Mouse (Mus musculus) hindbrain, embryonic 12.5 days (tissue): Measurements from ENCODE around the gene Gm21983. TPM values are rescaled to one million over a fixed set of nuclear protein-coding genes. Genes with fewer than 3 reads are reported as not detected.

Experiments used
- ATAC-seq: fragments of 200-750 bp; cut with Nextera tagmentation; 2 replicates; pipeline ENCODE4 v1.8.0; 2017; ENCODE audit warnings: moderate TSS enrichment; ENCODE audit not compliant: low FRiP score
- H3K27ac ChIP-seq: fragments of 300-500 bp; sonication (generic); 2 replicates; pipeline ENCODE4 v1.5.1; 2016; ENCODE audit warnings: mild to moderate bottlenecking
- H3K27me3 ChIP-seq: fragments of 300-500 bp; sonication (generic); 2 replicates; pipeline ENCODE4 v1.6.1; 2016; ENCODE audit warnings: mild to moderate bottlenecking
- H3K36me3 ChIP-seq: fragments of 300-500 bp; sonication (generic); 2 replicates; pipeline ENCODE4 v1.6.1; 2016; ENCODE audit warnings: mild to moderate bottlenecking
- H3K4me1 ChIP-seq: fragments of 300-500 bp; sonication (generic); 2 replicates; pipeline ENCODE4 v1.6.1; 2016
- H3K4me2 ChIP-seq: fragments of 300-500 bp; sonication (generic); replicated peaks from 2 replicates; pipeline ENCODE4 v1.6.1; 2016; ENCODE audit warnings: mild to moderate bottlenecking
- H3K4me3 ChIP-seq: fragments of 300-500 bp; sonication (generic); 2 replicates; pipeline ENCODE4 v1.5.1; 2016; ENCODE audit warnings: mild to moderate bottlenecking
- H3K9ac ChIP-seq: fragments of 300-500 bp; sonication (generic); 2 replicates; pipeline ENCODE4 v1.6.1; 2016; ENCODE audit warnings: mild to moderate bottlenecking, moderate library complexity
- H3K9me3 ChIP-seq: fragments of 300-500 bp; sonication (generic); replicated peaks from 2 replicates; pipeline ENCODE4 v1.6.1; 2016; ENCODE audit warnings: mild to moderate bottlenecking
- WGBS: fragments of 180-500 bp; shearing (Covaris S2); methylation state at CpG from one replicate; pipeline ENCODE4 v1.1.7; 2016; 5-methylcytosine and 5-hydroxymethylcytosine counted together
- polyA plus RNA-seq: library from polyadenylated mRNA; unstranded; fragments of >200 nt; fragmentation: Nextera tagmentation; extraction: Ambion mirVana; gene quantifications from 2 replicates; pipeline ENCODE4 v1.2.1, GENCODE M21; 2016

The Gm21983 gene
- 0.85 and 1.9 TPM in 2 replicates for polyA plus RNA-seq

DNA sequence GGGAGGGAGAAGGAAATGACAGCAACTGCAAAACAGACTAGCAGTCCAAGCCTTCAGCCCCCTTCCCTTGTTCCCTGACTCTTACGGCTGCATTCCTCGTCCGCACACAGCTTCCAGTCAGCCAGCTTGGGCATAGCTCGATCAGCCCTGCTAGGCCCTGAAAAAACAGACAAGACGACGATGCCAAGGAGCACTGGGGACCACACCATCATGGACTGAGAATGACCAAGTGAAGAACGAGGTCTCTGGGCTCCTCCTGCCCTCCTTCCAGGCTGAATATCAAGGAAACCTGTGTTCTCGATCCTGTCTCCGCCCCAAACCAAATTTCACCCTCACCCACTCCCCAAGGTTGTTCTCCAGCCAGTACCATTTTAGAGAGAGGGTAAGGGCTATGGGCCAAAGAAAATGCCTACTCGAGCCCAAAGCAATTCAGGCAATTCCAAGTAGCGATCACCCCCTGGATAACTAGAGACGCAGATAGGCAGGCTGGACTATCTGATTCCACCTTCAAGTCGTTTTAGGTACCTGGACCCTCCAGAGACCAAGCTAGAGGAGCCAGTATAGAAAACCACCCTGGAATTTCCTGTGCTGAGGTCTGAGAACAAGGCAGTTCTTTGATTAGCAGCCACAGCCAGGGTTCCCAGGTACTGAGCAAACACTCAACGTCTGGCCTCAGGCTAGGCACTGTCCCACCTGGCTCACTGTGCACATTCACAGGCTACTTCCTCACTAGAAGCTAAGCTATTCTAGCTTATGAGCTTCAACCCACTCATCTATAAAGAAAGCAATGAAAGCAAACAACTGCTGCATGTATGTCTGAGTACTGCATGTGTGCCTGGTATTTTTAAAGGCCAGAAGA, at the start of gene Gm21983, which contains the start of gene Mia:
Gene Gm21983, minus strand, starts transcription at position 250 of the 859 bp plus-strand sequence.
Gene Mia, minus strand, starts transcription at position 321 of the 859 bp plus-strand sequence.
- Histone ChIP-seq H3K9ac (no peak within 1 kb of the TSS), H3K36me3 (peaks cover 29% of the 10 kb centered on the region), H3K4me3 (peak within 1 kb of the TSS; percentile 9; the same call in 1 of the 2 replicates), H3K4me2 (no peak within 1 kb of the TSS), H3K9me3 (no peaks in the 10 kb centered on the region), H3K27me3 (no peaks in the 10 kb centered on the region), H3K4me1 (peaks cover 11% of the 10 kb centered on the region), H3K27ac (peak within 1 kb of the TSS; percentile 68)
- ATAC-seq: no peak
- 67% methylated on average over 14 of the region's 14 CpGs for WGBS

DNA sequence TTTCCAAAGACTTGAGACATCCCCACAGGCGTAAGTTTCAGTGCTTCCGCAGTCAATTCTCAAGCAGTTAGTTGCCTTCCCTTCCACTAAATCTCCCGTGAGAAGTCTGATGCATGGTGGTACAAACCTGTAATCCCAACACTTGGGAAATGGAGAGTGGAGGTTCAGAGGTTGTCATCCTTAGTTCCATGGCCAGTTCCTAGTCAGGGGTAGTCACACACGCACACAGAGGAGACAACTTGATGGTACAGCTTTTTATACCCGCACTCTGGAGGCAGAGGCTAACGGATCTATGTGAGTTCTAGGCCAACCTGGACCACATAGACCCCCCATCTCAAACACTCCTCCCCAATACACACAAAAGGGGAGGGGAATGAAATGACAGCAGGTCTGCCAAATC, 48.0 kb upstream of the Gm21983 start:
- Histone ChIP-seq H3K4me3 (peak overlapping the region; percentile 91), H3K4me1 (peaks cover 52% of the 10 kb centered on the region), H3K9ac (peak overlapping the region; percentile 87), H3K27me3 (no peaks in the 10 kb centered on the region), H3K36me3 (no peaks in the 10 kb centered on the region), H3K4me2 (peak overlapping the region; percentile 90), H3K27ac (peak overlapping the region; percentile 89), H3K9me3 (no peaks in the 10 kb centered on the region)
- WGBS: 15% methylated on average over 6 of the region's 6 CpGs
- no peak for ATAC-seq

- H3K27me3 ChIP-seq: no peaks in the 10 kb centered on the region
- H3K36me3 ChIP-seq: no peaks in the 10 kb centered on the region
- H3K27ac ChIP-seq: peak within 1 kb of the TSS; percentile 89
- peak within 1 kb of the TSS; percentile 91 for H3K4me3 ChIP-seq
- peak within 1 kb of the TSS; percentile 90 for H3K4me2 ChIP-seq
- H3K4me1 ChIP-seq: peaks cover 51% of the 10 kb centered on the region
- peak within 1 kb of the TSS; percentile 87 for H3K9ac ChIP-seq
- H3K9me3 ChIP-seq: no peaks in the 10 kb centered on the region
- WGBS: under 1% methylated on average over 48 of the region's 49 CpGs
- ATAC-seq: peak; percentile 74
Observed at GRCm38 (mm10) chr7:27228281-27228821, 47.5 kb upstream of the Gm21983 start, which contains the start of gene Itpkc. Itpkc (minus strand) TSS chr7:27228661.

DNA sequence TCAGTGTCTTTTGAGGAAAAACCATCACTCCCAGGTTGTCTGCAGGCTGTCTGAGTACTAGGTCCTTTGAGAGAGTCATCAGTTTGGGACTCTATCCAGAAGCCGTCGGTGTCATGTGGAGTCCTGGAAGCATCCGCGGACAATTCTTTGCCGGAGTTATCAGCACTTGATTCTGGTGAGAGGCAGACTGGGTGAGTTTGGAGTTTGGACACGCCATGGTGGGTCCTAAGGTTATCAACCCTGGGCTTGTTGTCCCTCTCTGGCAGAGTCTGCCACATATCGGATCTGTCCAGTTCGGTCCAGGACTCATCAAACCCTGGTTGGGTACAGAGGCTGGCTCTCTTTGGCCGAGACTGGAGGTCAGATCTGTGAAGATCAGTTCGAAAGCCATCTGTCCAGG, 46.8 kb upstream of the Gm21983 start:
- H3K4me2 ChIP-seq: peak overlapping the region; percentile 90
- no peaks in the 10 kb centered on the region for H3K27me3 ChIP-seq
- peaks cover 50% of the 10 kb centered on the region for H3K4me1 ChIP-seq
- no peaks in the 10 kb centered on the region for H3K36me3 ChIP-seq
- 3% methylated on average over 10 of the region's 10 CpGs for WGBS
- peak; percentile 15 for ATAC-seq
- H3K27ac ChIP-seq: peak overlapping the region; percentile 89
- peak overlapping the region; percentile 91 for H3K4me3 ChIP-seq
- H3K9me3 ChIP-seq: no peaks in the 10 kb centered on the region
- H3K9ac ChIP-seq: peak overlapping the region; percentile 87

DNA sequence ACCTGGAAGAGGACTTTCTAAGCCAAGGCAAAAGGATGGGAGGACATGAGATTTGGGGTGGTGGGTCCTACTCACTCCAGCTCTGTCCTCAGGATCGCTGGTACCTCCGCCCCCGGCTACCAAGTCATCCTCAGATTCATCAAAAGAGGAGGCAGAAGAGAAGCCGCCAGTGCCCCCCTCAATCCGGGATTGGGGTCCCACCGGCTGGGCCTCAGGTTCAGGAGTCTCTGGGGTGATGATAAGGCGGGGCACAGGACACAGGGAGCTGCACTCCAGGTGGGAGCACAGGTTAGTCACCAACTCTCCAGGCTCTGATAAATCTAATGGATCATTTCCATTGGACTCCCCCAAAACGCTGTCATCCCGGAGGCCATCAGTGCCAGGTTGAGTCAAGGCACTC, 46.4 kb upstream of the Gm21983 start:
- H3K9me3 ChIP-seq: no peaks in the 10 kb centered on the region
- WGBS: 31% methylated on average over 9 of the region's 9 CpGs
- H3K27ac ChIP-seq: no peak overlapping the region
- peak overlapping the region; percentile 90 for H3K4me2 ChIP-seq
- H3K9ac ChIP-seq: peak overlapping the region; percentile 87
- H3K27me3 ChIP-seq: no peaks in the 10 kb centered on the region
- H3K4me1 ChIP-seq: peaks cover 47% of the 10 kb centered on the region
- no peaks in the 10 kb centered on the region for H3K36me3 ChIP-seq
- no peak for ATAC-seq
- H3K4me3 ChIP-seq: peak overlapping the region; percentile 91

GRCm38 (mm10) chr7:27224877-27225575, 44.1 kb upstream of the Gm21983 start:
- H3K9me3 ChIP-seq: no peaks in the 10 kb centered on the region
- H3K4me3 ChIP-seq: 0 out of 2 replicates have a peak overlapping the region, but pooled peaks have one; percentile 2
- H3K4me1 ChIP-seq: peaks cover 47% of the 10 kb centered on the region
- no peak overlapping the region for H3K27ac ChIP-seq
- peak overlapping the region; percentile 90 for H3K4me2 ChIP-seq
- peak overlapping the region; percentile 87 for H3K9ac ChIP-seq
- H3K36me3 ChIP-seq: peaks cover 1% of the 10 kb centered on the region; the same call in 1 of the 2 replicates
- H3K27me3 ChIP-seq: no peaks in the 10 kb centered on the region
- no peak for ATAC-seq
- WGBS: 81% methylated on average over 11 of the region's 11 CpGs

- Histone ChIP-seq H3K27ac (no peak overlapping the region), H3K9me3 (no peaks in the 10 kb centered on the region), H3K4me1 (peaks cover 41% of the 10 kb centered on the region), H3K4me3 (no peak overlapping the region), H3K9ac (no peak overlapping the region), H3K4me2 (no peak overlapping the region), H3K36me3 (peaks cover 17% of the 10 kb centered on the region), H3K27me3 (no peaks in the 10 kb centered on the region)
- no peak for ATAC-seq
- 83% methylated on average over 1 of the region's 1 CpGs for WGBS
Observed at GRCm38 (mm10) chr7:27222538-27222937, 41.7 kb upstream of the Gm21983 start.

DNA sequence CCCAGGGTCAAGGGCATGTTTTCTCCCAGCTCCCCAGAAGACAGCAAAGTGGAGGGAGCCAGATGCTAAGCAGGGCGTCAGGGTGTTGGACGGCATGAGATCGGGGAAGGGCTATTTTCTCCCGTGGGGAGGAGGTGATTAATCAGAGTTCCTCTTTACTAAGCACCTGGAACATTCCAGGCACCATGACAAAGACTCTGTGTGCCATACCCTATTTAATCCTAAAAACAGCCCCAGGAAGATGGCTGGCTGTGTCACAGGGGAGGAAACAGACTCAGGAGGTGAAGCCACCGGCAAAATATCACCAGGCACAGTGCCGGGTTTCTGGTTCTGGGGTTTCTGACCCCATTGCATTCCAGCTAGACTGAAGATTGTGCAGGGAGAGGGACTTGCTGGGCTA, 41.1 kb upstream of the Gm21983 start:
- no peak overlapping the region for H3K27ac ChIP-seq
- no peak overlapping the region for H3K4me2 ChIP-seq
- WGBS: 88% methylated on average over 6 of the region's 6 CpGs
- H3K4me1 ChIP-seq: peaks cover 35% of the 10 kb centered on the region
- peaks cover 23% of the 10 kb centered on the region for H3K36me3 ChIP-seq
- H3K9ac ChIP-seq: no peak overlapping the region; the same call in 1 of the 2 replicates
- H3K4me3 ChIP-seq: no peak overlapping the region
- ATAC-seq: no peak
- no peaks in the 10 kb centered on the region for H3K27me3 ChIP-seq
- no peaks in the 10 kb centered on the region for H3K9me3 ChIP-seq

GRCm38 (mm10) chr7:27219937-27220336, 39.1 kb upstream of the Gm21983 start:
- Histone ChIP-seq H3K9me3 (no peaks in the 10 kb centered on the region), H3K9ac (no peak overlapping the region), H3K27ac (no peak overlapping the region), H3K4me1 (peaks cover 15% of the 10 kb centered on the region), H3K36me3 (peaks cover 27% of the 10 kb centered on the region), H3K4me2 (no peak overlapping the region), H3K27me3 (no peaks in the 10 kb centered on the region), H3K4me3 (no peak overlapping the region)
- WGBS: 58% methylated on average over 11 of the region's 11 CpGs
- ATAC-seq: no peak

GRCm38 (mm10) chr7:27218586-27218985, 37.7 kb upstream of the Gm21983 start:
- WGBS: 85% methylated on average over 7 of the region's 7 CpGs
- Histone ChIP-seq H3K4me1 (peaks cover 2% of the 10 kb centered on the region; the same call in 1 of the 2 replicates), H3K27me3 (no peaks in the 10 kb centered on the region)

DNA sequence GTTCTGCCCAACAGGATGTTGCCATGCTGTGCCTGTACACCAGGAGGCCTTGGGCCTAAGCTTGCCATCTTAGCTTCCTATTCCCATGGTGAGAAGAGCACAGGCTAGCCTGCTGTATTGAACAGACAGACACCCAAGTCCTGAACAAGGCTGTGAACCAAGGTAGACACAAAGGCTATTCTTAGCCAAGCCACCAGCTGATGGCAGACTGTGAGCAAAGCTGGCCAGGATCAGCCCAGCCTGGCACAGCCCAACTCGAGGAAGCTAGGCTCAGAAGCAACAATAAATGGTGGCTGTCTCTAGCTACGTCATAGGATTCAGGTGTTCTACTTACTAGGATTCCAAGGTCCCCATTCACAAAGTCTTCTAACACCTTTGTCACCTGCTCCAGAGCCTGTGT, 31.7 kb upstream of the Gm21983 start:
- Histone ChIP-seq H3K27me3 (no peaks in the 10 kb centered on the region), H3K4me3 (no peak overlapping the region), H3K36me3 (peaks cover 73% of the 10 kb centered on the region), H3K27ac (no peak overlapping the region), H3K9me3 (no peaks in the 10 kb centered on the region), H3K4me2 (no peak overlapping the region), H3K9ac (no peak overlapping the region), H3K4me1 (no peaks in the 10 kb centered on the region)
- ATAC-seq: no peak
- 91% methylated on average over 2 of the region's 2 CpGs for WGBS

More at GRCm38 (mm10) chr7:27218586-27218985, 37.7 kb upstream of the Gm21983 start:
- H3K4me2 ChIP-seq: no peak overlapping the region
- no peak overlapping the region for H3K27ac ChIP-seq
- no peaks in the 10 kb centered on the region for H3K9me3 ChIP-seq
- peaks cover 37% of the 10 kb centered on the region for H3K36me3 ChIP-seq
- no peak overlapping the region for H3K9ac ChIP-seq
- no peak for ATAC-seq
- no peak overlapping the region for H3K4me3 ChIP-seq
